8 mouse cellular contexts compared by ENCODE assay signal in the genomic region with DNA sequence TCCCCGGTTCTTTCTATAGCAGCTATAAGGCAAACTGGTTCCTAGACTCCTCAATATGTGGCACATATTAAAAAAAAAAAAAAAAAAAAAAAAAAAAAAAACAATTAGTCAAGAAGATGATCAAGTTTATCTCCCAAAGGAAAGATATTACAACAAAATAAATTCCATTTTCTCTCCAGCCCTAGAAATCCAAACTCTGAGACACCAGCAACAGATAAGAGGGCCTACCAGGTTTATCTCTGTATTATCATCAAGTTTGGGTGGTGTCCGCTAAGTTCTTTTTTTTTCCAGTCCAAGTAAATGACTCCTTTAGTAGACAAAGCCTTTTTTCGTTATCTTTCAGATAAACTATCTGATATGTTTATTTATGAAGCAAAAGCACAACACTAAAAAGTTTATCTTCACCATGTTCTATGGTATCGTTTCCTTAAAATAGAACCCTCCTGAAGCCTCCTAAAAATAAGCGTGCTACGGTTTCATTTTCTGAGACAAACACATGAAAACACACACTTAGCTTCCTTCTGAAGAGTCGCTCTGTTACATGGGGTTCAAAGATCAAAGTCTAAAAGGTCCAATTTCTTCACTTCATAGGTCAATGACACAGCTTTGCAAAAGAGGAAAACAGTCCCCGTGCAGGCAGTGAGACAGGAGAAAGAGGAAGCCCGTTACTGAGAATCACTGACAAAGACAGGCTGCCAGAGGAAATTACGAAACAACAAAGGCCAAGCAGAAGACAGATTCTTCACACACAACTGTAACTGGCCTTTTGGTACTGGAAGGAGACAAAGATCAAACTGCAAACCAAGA. TPM values are rescaled to one million over a fixed set of nuclear protein-coding genes. Genes with fewer than 3 reads are reported as not detected.
A peak's percentile ranks its signal among the peaks of the same experiment; 100 is the strongest.
DNase-seq lines count a peak whose midpoint lies in the region; ATAC-seq and TF ChIP-seq lines count a peak whose summit lies in the region.

No protein-coding gene starts in this region.

- H3K4me1 ChIP-seq in bone marrow macrophage, adult 2 months (ENCODE audit: control insufficient read depth, insufficient read depth, low read length): peaks cover 40% of the 10 kb centered on the region
- peaks cover 65% of the 10 kb centered on the region for H3K4me1 ChIP-seq in liver, embryonic 11.5 days (replicated peaks; ENCODE audit: control insufficient read depth, insufficient read depth, low read length)
- peaks cover 13% of the 10 kb centered on the region for H3K4me1 ChIP-seq in midbrain, embryonic 14.5 days (ENCODE audit: control insufficient read depth, insufficient read depth, low read length)

- no peak for TF ChIP-seq CTCF in bone marrow macrophage, adult 2 months (IDR thresholded peaks at IDR 0.05; ENCODE audit: low read depth, low read length)

- H3K9me3 ChIP-seq in liver, embryonic 11.5 days (ENCODE audit: control insufficient read depth, low read length): peaks cover 13% of the 10 kb centered on the region; the same call in 1 of the 2 replicates
- no peaks in the 10 kb centered on the region for H3K9me3 ChIP-seq in midbrain, embryonic 14.5 days (ENCODE audit: control insufficient read depth, low read length)

- peak; percentile 94 for DNase-seq in kidney, adult 9 months
- no peak for DNase-seq in kidney, adult 18-20 months
- no peak for DNase-seq in liver, embryonic 11.5 days (ENCODE audit: low spot score)
- DNase-seq in spleen, postnatal 4 days (ENCODE audit: low spot score in 2 of 2): peak; percentile 40 to 67
- no peak for DNase-seq in midbrain, embryonic 14.5 days

- ATAC-seq in liver, embryonic 11.5 days (replicated peaks; ENCODE audit: low FRiP score): no peak
- no peak for ATAC-seq in frontal cortex, adult (ENCODE audit: low TSS enrichment)
- ATAC-seq in midbrain, embryonic 14.5 days (ENCODE audit: low FRiP score, low TSS enrichment): no peak
- ATAC-seq in inflammation-experienced regulatory T-cells, adult 6 months: no peak

- WGBS in liver, embryonic 11.5 days: 39% methylated on average over 10 of the region's 10 CpGs
- 78% methylated on average over 10 of the region's 10 CpGs for WGBS in midbrain, embryonic 14.5 days

- H3K9ac ChIP-seq in liver, embryonic 11.5 days (ENCODE audit: low read depth, low read length): peak overlapping the region; percentile 62; the same call in 1 of the 2 replicates
- H3K9ac ChIP-seq in midbrain, embryonic 14.5 days (replicated peaks; ENCODE audit: low read length): no peak overlapping the region

- peak overlapping the region; percentile 100 for H3K4me2 ChIP-seq in liver, embryonic 11.5 days
- no peak overlapping the region for H3K4me2 ChIP-seq in midbrain, embryonic 14.5 days (ENCODE audit: low read length)

- no peak for TF ChIP-seq POLR2A in bone marrow macrophage, adult 2 months (IDR thresholded peaks at IDR 0.05; ENCODE audit: borderline replicate concordance, low read depth, low read length)

- H3K4me3 ChIP-seq in bone marrow macrophage, adult 2 months (ENCODE audit: insufficient read depth, low read length): peak overlapping the region; percentile 18; the same call in 1 of the 2 replicates
- peak overlapping the region; percentile 95; the same call in 1 of the 2 replicates for H3K4me3 ChIP-seq in liver, embryonic 11.5 days (ENCODE audit: low read depth, low read length)
- no peak overlapping the region for H3K4me3 ChIP-seq in midbrain, embryonic 14.5 days (replicated peaks; ENCODE audit: low read depth, low read length)

- H3K27ac ChIP-seq in bone marrow macrophage, adult 2 months (ENCODE audit: insufficient read depth, low read depth, low read length): peak overlapping the region; percentile 82
- H3K27ac ChIP-seq in liver, embryonic 11.5 days (ENCODE audit: low read depth, low read length): peak overlapping the region; percentile 73; the same call in 1 of the 2 replicates
- H3K27ac ChIP-seq in midbrain, embryonic 14.5 days (replicated peaks; ENCODE audit: low read depth, low read length): no peak overlapping the region

- peaks cover 35% of the 10 kb centered on the region for H3K36me3 ChIP-seq in liver, embryonic 11.5 days (ENCODE audit: control insufficient read depth, insufficient read depth, low read length)
- peaks cover 9% of the 10 kb centered on the region; the same call in 1 of the 2 replicates for H3K36me3 ChIP-seq in midbrain, embryonic 14.5 days (ENCODE audit: control insufficient read depth, insufficient read depth, low read length)

- no peaks in the 10 kb centered on the region for H3K27me3 ChIP-seq in liver, embryonic 11.5 days (replicated peaks; ENCODE audit: control insufficient read depth, insufficient read depth, low read length)
- peaks cover 7% of the 10 kb centered on the region; the same call in 1 of the 2 replicates for H3K27me3 ChIP-seq in midbrain, embryonic 14.5 days (ENCODE audit: control insufficient read depth, insufficient read depth, low read length)

RNA-seq across cellular contexts. Expression of a gene that starts 6.1 kb away (rescaled TPM):
- polyA plus RNA-seq in bone marrow macrophage, adult 2 months (2012; ENCODE audit: insufficient read depth, insufficient read length, missing spikeins): 34.6 and 39.7 TPM in 2 replicates
- 11.7 and 12.3 TPM in 2 replicates for polyA plus RNA-seq in liver, embryonic 11.5 days (2014; fragmentation: Nextera tagmentation; extraction: Ambion mirVana)
- 6.0 and 8.3 TPM in 2 replicates for polyA plus RNA-seq in midbrain, embryonic 14.5 days (2014; fragmentation: Nextera tagmentation; extraction: Ambion mirVana)
- polyA plus RNA-seq in inflammation-experienced regulatory T-cells, adult 6 months (2017; shearing (Covaris generic)): 10 to 100 TPM in 1 of 3 experiments, 1 to 10 TPM in 2; 6.6 to 11.9 (median 9.2) TPM

Comparison
In these comparisons a context has a peak if more than half of its experiments do, and no peak if none do; other contexts are left out.
1. DNase-seq: peak in kidney, adult 9 months (single experiment) and spleen, postnatal 4 days (2 of 2); none in kidney, adult 18-20 months (single experiment), liver, embryonic 11.5 days (single experiment) and midbrain, embryonic 14.5 days (single experiment).